Mouse (Mus musculus) lung, embryonic 16.5 days (tissue): Measurements from ENCODE around the gene Kcnj9. TPM values are rescaled to one million over a fixed set of nuclear protein-coding genes. Genes with fewer than 3 reads are reported as not detected.

ENCODE experiments used
- ATAC-seq: fragments of 200-750 bp; cut with Nextera tagmentation; 2 replicates; pipeline ENCODE4 v1.8.0; 2017; ENCODE audit warnings: low read depth, mild to moderate bottlenecking, moderate library complexity
- H3K27ac ChIP-seq: fragments of 300-500 bp; sonication (generic); 2 replicates; pipeline ENCODE4 v1.5.1; 2014; ENCODE audit warnings: mild to moderate bottlenecking, control low read depth, low read length
- H3K27me3 ChIP-seq: fragments of 300-500 bp; sonication (generic); 2 replicates; pipeline ENCODE4 v1.6.1; 2014; ENCODE audit warnings: low read depth, low read length, mixed read lengths; ENCODE audit not compliant: control insufficient read depth, insufficient read depth
- H3K36me3 ChIP-seq: fragments of 300-500 bp; sonication (generic); 2 replicates; pipeline ENCODE4 v1.6.1; 2014; ENCODE audit warnings: low read length; ENCODE audit not compliant: control insufficient read depth, insufficient read depth
- H3K4me1 ChIP-seq: fragments of 300-500 bp; sonication (generic); replicated peaks from 2 replicates; pipeline ENCODE4 v1.6.1; 2014; ENCODE audit warnings: low read length, mixed read lengths; ENCODE audit not compliant: control insufficient read depth, insufficient read depth
- H3K4me2 ChIP-seq: fragments of 300-500 bp; sonication (generic); 2 replicates; pipeline ENCODE4 v1.6.1; 2014; ENCODE audit warnings: low read depth, low read length, control low read depth
- H3K4me3 ChIP-seq: fragments of 300-500 bp; sonication (generic); 2 replicates; pipeline ENCODE4 v1.5.1; 2014; ENCODE audit warnings: mild to moderate bottlenecking, low read length, control low read depth
- H3K9ac ChIP-seq: fragments of 300-500 bp; sonication (generic); 2 replicates; pipeline ENCODE4 v1.6.1; 2014; ENCODE audit warnings: low read length, control low read depth
- H3K9me3 ChIP-seq: fragments of 300-500 bp; sonication (generic); 2 replicates; pipeline ENCODE4 v1.6.1; 2016; ENCODE audit warnings: low read length; ENCODE audit not compliant: control insufficient read depth
- WGBS: fragments of 180-500 bp; shearing (Covaris S2); extraction: QIAGEN DNeasy Blood & Tissue Kit; methylation state at CpG from one replicate; pipeline ENCODE4 v1.1.7; 2014; 5-methylcytosine and 5-hydroxymethylcytosine counted together
- polyA plus RNA-seq: library from polyadenylated mRNA; unstranded; fragments of >200 nt; fragmentation: Nextera tagmentation; extraction: Ambion mirVana; gene quantifications from 2 replicates; pipeline ENCODE4 v1.2.1, GENCODE M21; 2015

Gene Kcnj9
- polyA plus RNA-seq, 1 experiment from 2014 or later: not detected

DNA sequence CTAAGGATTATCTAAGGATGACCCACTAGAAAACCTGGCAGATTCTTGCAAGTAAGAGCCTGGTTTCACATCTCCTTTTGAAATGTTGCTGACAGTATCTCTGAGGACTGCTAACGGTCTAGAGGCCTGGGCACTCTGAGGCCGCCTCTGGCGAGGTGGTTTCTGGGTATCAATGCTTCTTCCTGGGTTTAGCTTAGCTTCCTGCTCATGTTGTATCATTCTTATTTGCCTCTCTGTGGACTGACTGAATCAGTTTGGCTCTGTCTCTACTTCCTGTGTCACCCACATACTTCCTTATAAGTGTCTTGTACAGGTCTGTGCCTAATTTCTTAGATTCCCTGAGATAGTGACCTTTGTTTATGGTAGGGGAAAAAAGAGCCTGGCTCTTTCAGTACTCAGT lies 51.9 kb downstream of the Kcnj9 start:
- Histone ChIP-seq H3K9ac (no peak overlapping the region), H3K27ac (no peak overlapping the region), H3K27me3 (no peaks in the 10 kb centered on the region), H3K4me2 (no peak overlapping the region), H3K36me3 (no peaks in the 10 kb centered on the region; the same call in 1 of the 2 replicates), H3K9me3 (no peaks in the 10 kb centered on the region), H3K4me3 (no peak overlapping the region), H3K4me1 (no peaks in the 10 kb centered on the region; the same call in 1 of the 2 replicates)
- ATAC-seq: no peak
- WGBS: 55% methylated on average over 3 of the region's 3 CpGs

DNA sequence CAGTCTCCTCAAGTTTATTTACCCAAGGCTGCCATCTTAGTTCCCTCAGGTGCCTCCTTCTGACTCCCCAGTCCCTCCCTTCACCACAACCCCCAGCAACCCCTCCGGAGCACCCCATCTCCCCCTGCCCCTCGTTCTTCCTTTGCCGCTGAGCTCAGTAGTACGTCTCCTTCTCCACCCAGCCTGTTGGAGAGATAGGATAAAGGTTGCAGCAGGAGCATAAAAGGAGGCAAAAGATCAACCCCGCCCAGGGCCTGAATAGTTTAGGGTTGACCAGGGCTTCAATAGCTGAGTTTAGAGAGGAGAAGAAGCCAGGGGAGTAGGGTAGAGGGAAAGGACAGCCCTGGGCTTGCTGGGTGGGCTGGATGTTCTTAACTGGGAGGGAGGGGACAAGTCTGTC lies 54.6 kb downstream of the Kcnj9 start:
- Histone ChIP-seq H3K4me3 (no peak overlapping the region), H3K9me3 (no peaks in the 10 kb centered on the region), H3K27me3 (no peaks in the 10 kb centered on the region), H3K4me1 (no peaks in the 10 kb centered on the region), H3K4me2 (no peak overlapping the region), H3K36me3 (no peaks in the 10 kb centered on the region; the same call in 1 of the 2 replicates), H3K9ac (no peak overlapping the region), H3K27ac (no peak overlapping the region)
- WGBS: 64% methylated on average over 5 of the region's 5 CpGs
- ATAC-seq: no peak

DNA sequence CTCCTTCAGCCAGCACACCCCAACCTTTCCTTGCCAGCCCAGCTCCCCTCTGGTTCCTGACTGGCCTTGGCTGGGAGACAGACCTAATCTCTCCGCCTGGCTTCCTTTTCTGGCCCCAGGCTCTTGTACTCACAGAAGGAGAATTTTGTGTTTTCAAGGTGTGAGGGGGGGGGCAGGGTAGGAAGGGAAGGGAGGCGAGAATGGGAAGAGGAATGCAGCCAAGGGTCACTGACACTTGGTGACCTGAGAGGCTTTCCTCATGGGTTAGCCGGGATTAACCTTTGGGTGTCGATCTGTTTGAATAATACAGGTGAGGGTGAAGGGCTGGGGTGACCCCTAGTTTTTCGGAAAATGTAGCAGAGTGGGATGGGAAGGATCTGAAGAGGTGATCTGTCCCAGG lies 55.0 kb downstream of the Kcnj9 start:
- ATAC-seq: no peak
- Histone ChIP-seq H3K4me3 (no peak overlapping the region), H3K9ac (no peak overlapping the region), H3K36me3 (no peaks in the 10 kb centered on the region; the same call in 1 of the 2 replicates), H3K9me3 (no peaks in the 10 kb centered on the region), H3K27ac (no peak overlapping the region), H3K4me1 (no peaks in the 10 kb centered on the region), H3K4me2 (no peak overlapping the region), H3K27me3 (no peaks in the 10 kb centered on the region)
- 34% methylated on average over 5 of the region's 5 CpGs for WGBS

DNA sequence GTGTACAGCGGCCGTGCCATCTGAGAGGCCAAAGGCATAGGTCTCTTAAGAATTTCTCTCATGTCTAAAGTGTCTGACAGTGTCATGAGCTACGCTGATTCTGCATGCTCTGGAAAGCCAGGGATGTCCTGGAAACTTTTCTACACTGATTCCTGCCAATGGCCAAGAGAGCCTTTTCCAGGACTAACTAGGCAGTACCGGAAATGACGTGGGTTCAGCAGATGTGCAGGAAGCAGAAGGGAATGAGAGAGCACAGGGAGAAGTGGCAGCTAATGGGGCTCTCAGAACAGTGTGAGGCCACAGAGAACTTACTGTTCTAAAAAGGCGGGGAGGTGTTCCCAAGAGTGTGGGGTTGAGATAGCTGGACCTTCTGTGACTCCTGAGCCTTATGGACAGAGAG lies 55.7 kb downstream of the Kcnj9 start:
- Histone ChIP-seq H3K9ac (no peak overlapping the region), H3K36me3 (no peaks in the 10 kb centered on the region; the same call in 1 of the 2 replicates), H3K4me1 (no peaks in the 10 kb centered on the region), H3K27ac (no peak overlapping the region), H3K9me3 (no peaks in the 10 kb centered on the region), H3K27me3 (no peaks in the 10 kb centered on the region), H3K4me2 (no peak overlapping the region), H3K4me3 (no peak overlapping the region)
- 87% methylated on average over 6 of the region's 6 CpGs for WGBS
- no peak for ATAC-seq

DNA sequence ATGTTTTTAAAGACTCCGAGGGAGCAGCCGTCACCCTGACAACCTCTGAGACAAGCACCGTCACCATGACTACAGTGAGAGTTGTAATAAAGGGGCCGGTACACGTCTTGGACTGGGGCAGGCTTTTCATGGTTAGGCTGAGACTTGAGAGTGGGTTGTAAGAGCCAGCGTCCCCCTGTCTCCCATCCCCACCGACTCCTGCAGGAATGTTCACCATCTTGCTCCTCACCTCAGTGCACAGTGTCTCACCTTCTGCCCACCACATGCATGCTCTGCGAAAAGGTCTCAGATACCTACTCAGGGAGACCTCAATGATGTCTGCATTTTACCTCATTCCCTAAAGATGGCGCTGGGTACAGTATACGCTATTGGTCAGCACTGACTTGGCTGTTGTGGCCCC lies 57.4 kb downstream of the Kcnj9 start:
- Histone ChIP-seq H3K4me1 (no peaks in the 10 kb centered on the region), H3K27ac (no peak overlapping the region), H3K9ac (no peak overlapping the region), H3K9me3 (no peaks in the 10 kb centered on the region), H3K4me2 (no peak overlapping the region), H3K27me3 (no peaks in the 10 kb centered on the region), H3K4me3 (no peak overlapping the region), H3K36me3 (no peaks in the 10 kb centered on the region)
- ATAC-seq: no peak
- WGBS: 60% methylated on average over 10 of the region's 10 CpGs

DNA sequence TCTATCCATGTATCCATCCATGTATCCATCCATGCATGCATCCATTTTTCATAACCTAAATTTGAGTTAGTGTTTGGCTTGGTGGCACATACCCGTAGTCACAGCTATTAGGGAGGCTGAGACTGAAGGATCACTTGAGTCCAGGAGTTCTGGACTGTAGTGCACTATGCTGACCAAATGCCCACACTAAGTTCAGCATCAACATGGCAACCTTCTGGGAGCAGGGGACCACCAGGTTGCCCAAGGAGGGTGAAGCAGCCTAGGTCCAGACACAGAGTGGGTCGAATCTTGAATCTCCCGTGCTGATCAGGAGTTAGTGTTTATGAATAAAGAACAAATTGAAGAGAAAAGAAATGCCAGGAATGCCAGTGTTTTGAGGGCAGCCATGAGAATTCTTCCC lies 57.9 kb downstream of the Kcnj9 start:
- 72% methylated on average over 3 of the region's 3 CpGs for WGBS
- H3K4me3 ChIP-seq: no peak overlapping the region
- no peaks in the 10 kb centered on the region for H3K36me3 ChIP-seq
- H3K27me3 ChIP-seq: no peaks in the 10 kb centered on the region
- no peak overlapping the region for H3K9ac ChIP-seq
- H3K9me3 ChIP-seq: no peaks in the 10 kb centered on the region
- no peak overlapping the region for H3K4me2 ChIP-seq
- no peaks in the 10 kb centered on the region for H3K4me1 ChIP-seq
- H3K27ac ChIP-seq: no peak overlapping the region
- no peak for ATAC-seq

Other genes starting within 250 kb of the Kcnj9 start
- gene Copa, start 246.8 kb downstream of the Kcnj9 start, polyA plus RNA-seq: 242 and 253 TPM in 2 replicates
- gene Ncstn, start 246.5 kb downstream of the Kcnj9 start, polyA plus RNA-seq: 146 TPM in 2 replicates
- gene Pex19, start 202.6 kb downstream of the Kcnj9 start, polyA plus RNA-seq: 124 and 128 TPM in 2 replicates
- gene Dcaf8, start 181.2 kb downstream of the Kcnj9 start, polyA plus RNA-seq: 133 and 141 TPM in 2 replicates
- 139 and 147 TPM in 2 replicates for gene Pea15a, start 122.5 kb downstream of the Kcnj9 start, polyA plus RNA-seq
- 7.9 and 15.3 TPM in 2 replicates for gene Casq1, start 109.5 kb downstream of the Kcnj9 start, polyA plus RNA-seq
- gene Atp1a4, start 70.9 kb downstream of the Kcnj9 start, polyA plus RNA-seq: not detected in 2 replicates
- gene Igsf8, start 67.7 kb downstream of the Kcnj9 start, polyA plus RNA-seq: 42.5 and 46.0 TPM in 2 replicates
- gene Atp1a2, start 31.3 kb downstream of the Kcnj9 start, polyA plus RNA-seq: 6.2 and 6.7 TPM in 2 replicates
- gene Kcnj10, start 11.9 kb upstream of the Kcnj9 start, polyA plus RNA-seq: 0.15 and 0.20 TPM in 2 replicates
- 5.0 and 6.2 TPM in 2 replicates for gene Pigm, start 47.2 kb upstream of the Kcnj9 start, polyA plus RNA-seq
- gene Slamf9, start 146.0 kb upstream of the Kcnj9 start, polyA plus RNA-seq: 0.57 and 0.64 TPM in 2 replicates
- gene Igsf9, start 152.5 kb upstream of the Kcnj9 start, polyA plus RNA-seq: 17.4 and 20.4 TPM in 2 replicates
- gene Tagln2, start 170.7 kb upstream of the Kcnj9 start, polyA plus RNA-seq: 662 and 695 TPM in 2 replicates
- gene Cfap45, start 191.5 kb upstream of the Kcnj9 start, polyA plus RNA-seq: 15.4 and 19.2 TPM in 2 replicates
- gene Vsig8, start 226.6 kb upstream of the Kcnj9 start, polyA plus RNA-seq: 0.11 and 0.34 TPM in 2 replicates